8 mouse cellular contexts compared by ENCODE assay signal in the genomic region with DNA sequence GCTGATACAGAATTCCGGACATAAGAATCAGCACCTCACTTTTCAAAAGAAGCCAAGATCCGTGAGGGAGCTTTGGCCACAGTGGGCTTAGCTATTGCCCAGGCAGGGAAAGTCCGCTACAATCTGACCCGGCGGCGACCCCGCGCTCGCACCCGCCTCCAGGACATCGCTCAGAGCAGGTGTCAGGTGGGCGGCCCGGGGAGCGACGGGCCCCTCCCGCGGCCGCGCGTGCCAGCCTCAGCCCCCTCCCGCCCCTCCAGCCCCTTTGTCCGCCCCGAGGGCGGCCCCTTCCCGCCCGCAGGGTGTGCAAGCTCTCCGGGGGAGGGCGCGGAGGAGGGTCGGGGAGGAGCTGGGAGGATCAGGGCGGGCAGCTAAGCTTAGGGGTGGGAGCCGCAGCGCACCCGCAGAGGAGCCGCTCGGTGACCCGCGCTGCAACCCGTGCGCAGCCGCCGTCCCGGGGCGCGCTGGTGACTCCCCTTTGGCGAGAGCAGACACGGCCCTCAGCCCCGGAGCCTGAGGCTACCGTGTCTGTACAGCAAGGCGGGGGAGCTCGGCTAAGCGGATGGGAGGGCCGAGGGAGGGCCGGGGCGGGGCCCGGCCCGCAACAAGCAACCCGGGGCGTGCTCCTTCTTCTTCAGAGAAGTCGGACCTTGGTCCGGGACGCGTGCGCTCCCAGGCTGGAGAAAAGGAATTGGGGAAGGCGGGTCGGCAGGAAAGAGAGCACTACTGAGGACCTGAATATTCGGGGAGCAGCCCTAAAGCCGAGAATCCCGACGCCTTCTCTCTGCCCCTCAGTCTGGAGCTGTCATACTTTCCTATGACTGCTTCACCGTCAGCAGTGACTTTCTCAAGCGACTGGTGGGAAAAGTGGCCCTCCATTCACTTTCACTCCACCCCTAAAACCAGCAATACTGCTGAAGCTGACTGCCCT. TPM values are rescaled to one million over a fixed set of nuclear protein-coding genes. Genes with fewer than 3 reads are reported as not detected.
DNase-seq lines count a peak whose midpoint lies in the region; ATAC-seq lines count a peak whose summit lies in the region.

No protein-coding gene starts in this region.

- DNase-seq in cerebellum, postnatal 14 days, result peak; percentile 4 to 7
- DNase-seq in cerebellum, adult 9-10 months, result no peak
- peak; percentile 39 to 53 for DNase-seq in adrenal gland, adult 18-20 months (ENCODE audit: low spot score in 2 of 2)
- DNase-seq in neural tube, embryonic 11.5 days (ENCODE audit: low spot score), result peak; percentile 72
- no peak for DNase-seq in frontal cortex, postnatal 36 days (ENCODE audit: low spot score in 2 of 2)

- H3K4me2 ChIP-seq in limb, embryonic 13.5 days (replicated peaks), result peak overlapping the region; percentile 95
- H3K4me2 ChIP-seq in neural tube, embryonic 11.5 days (ENCODE audit: low read depth), result peak overlapping the region; percentile 87

- peak overlapping the region; percentile 58 for H3K4me3 ChIP-seq in limb, embryonic 13.5 days
- peak overlapping the region; percentile 54 for H3K4me3 ChIP-seq in neural tube, embryonic 11.5 days (ENCODE audit: low read depth, low read length)

- WGBS in limb, embryonic 13.5 days, result under 1% methylated on average over 71 of the region's 72 CpGs
- under 1% methylated on average over 67 of the region's 72 CpGs for WGBS in neural tube, embryonic 11.5 days

- peak; percentile 71 for ATAC-seq in granulocyte monocyte progenitor cell, adult 5-6 weeks (replicated peaks; ENCODE audit: poor library complexity, severe bottlenecking)
- peak; percentile 82 for ATAC-seq in limb, embryonic 13.5 days (ENCODE audit: low FRiP score, low read depth)
- ATAC-seq in neural tube, embryonic 11.5 days (ENCODE audit: insufficient read depth, low FRiP score, low TSS enrichment), result peak; percentile 77
- ATAC-seq in inflammation-experienced regulatory T-cells, adult 6 months, result no peak

- H3K4me1 ChIP-seq in limb, embryonic 13.5 days, result peaks cover 12% of the 10 kb centered on the region
- H3K4me1 ChIP-seq in neural tube, embryonic 11.5 days (ENCODE audit: control insufficient read depth, insufficient read depth, low read length), result peaks cover 5% of the 10 kb centered on the region; the same call in 1 of the 2 replicates

- H3K9ac ChIP-seq in limb, embryonic 13.5 days, result peak overlapping the region; percentile 65
- H3K9ac ChIP-seq in neural tube, embryonic 11.5 days (ENCODE audit: low read length), result peak overlapping the region; percentile 59

- H3K27ac ChIP-seq in limb, embryonic 13.5 days, result no peak overlapping the region
- H3K27ac ChIP-seq in neural tube, embryonic 11.5 days (ENCODE audit: low read depth, low read length), result peak overlapping the region; percentile 11; the same call in 1 of the 2 replicates

- no peaks in the 10 kb centered on the region for H3K9me3 ChIP-seq in limb, embryonic 13.5 days
- H3K9me3 ChIP-seq in neural tube, embryonic 11.5 days (ENCODE audit: control insufficient read depth, low read length), result no peaks in the 10 kb centered on the region

- H3K27me3 ChIP-seq in limb, embryonic 13.5 days, result peaks cover 67% of the 10 kb centered on the region
- H3K27me3 ChIP-seq in neural tube, embryonic 11.5 days (ENCODE audit: control insufficient read depth, insufficient read depth, low read length), result peaks cover 50% of the 10 kb centered on the region

- no peaks in the 10 kb centered on the region for H3K36me3 ChIP-seq in limb, embryonic 13.5 days
- H3K36me3 ChIP-seq in neural tube, embryonic 11.5 days (ENCODE audit: control insufficient read depth, insufficient read depth, low read length), result no peaks in the 10 kb centered on the region

RNA-seq across cellular contexts. Expression of a gene that starts 9.5 kb away (rescaled TPM):
- total RNA-seq in adrenal gland, adult 18-20 months (2021), result not detected
- not detected in 2 replicates for total RNA-seq in granulocyte monocyte progenitor cell, adult 5-6 weeks (2014; fragmentation: Nextera tagmentation)
- total RNA-seq in granulocyte monocyte progenitor cell, adult 5-6 weeks (2017), result not detected in 2 replicates
- 2.2 and 2.9 TPM in 2 replicates for polyA plus RNA-seq in limb, embryonic 13.5 days (2015; fragmentation: Nextera tagmentation; extraction: Ambion mirVana)
- 9.4 and 9.8 TPM in 2 replicates for polyA plus RNA-seq in neural tube, embryonic 11.5 days (2014; fragmentation: Nextera tagmentation; extraction: Ambion mirVana)
- not detected for polyA plus RNA-seq in inflammation-experienced regulatory T-cells, adult 6 months (2017; shearing (Covaris generic))

Comparison
In these comparisons a context has a peak if more than half of its experiments do, and no peak if none do; other contexts are left out.
1. DNase-seq: peak in cerebellum, postnatal 14 days (2 of 2), adrenal gland, adult 18-20 months (2 of 2) and neural tube, embryonic 11.5 days (single experiment); none in cerebellum, adult 9-10 months (single experiment) and frontal cortex, postnatal 36 days (0 of 2).